ENCODE assay signal across 27 mouse cellular contexts in genomic region chr10:43631639-43632354, GRCm38 (mm10). TPM values are rescaled to one million over a fixed set of nuclear protein-coding genes. Genes with fewer than 3 reads are reported as not detected.
DNase-seq lines count a peak whose midpoint lies in the region; ATAC-seq and TF ChIP-seq lines count a peak whose summit lies in the region.
"Had no signal": no experiment of that assay in that cellular context is flagged by ENCODE, and none has a peak within 500 bp of the region (broad histone marks: within the 10 kb centered on the region; RNA-seq: fewer than 3 reads in every experiment).

No protein-coding gene starts in this region.

- intact Hi-C loops in heart, adult 2 months (cut with DNase I) = no loop called here

- H3K27me3 ChIP-seq in forebrain, embryonic 14.5 days (replicated peaks; ENCODE audit: control insufficient read depth, insufficient read depth, low read length) = no peaks in the 10 kb centered on the region
- H3K27me3 ChIP-seq in forebrain, embryonic 12.5 days = no peaks in the 10 kb centered on the region
- no peaks in the 10 kb centered on the region for H3K27me3 ChIP-seq in kidney, adult 2 months (replicated peaks; ENCODE audit: control insufficient read depth, insufficient read depth, low read length)
- no peaks in the 10 kb centered on the region for H3K27me3 ChIP-seq in liver, embryonic 14.5 days (ENCODE audit: control insufficient read depth, insufficient read depth, low read length)
- H3K27me3 ChIP-seq in heart, adult 2 months (ENCODE audit: control insufficient read depth, insufficient read depth, low read length) = no peaks in the 10 kb centered on the region
- H3K27me3 ChIP-seq: embryonic facial prominence, embryonic 15.5 days; heart, embryonic 15.5 days; hindbrain, embryonic 13.5 days; neural tube, embryonic 12.5 days had no signal

- peak; percentile 50 for DNase-seq in forebrain, embryonic 14.5 days (ENCODE audit: low spot score)
- no peak for DNase-seq in kidney, adult 2 months
- no peak for DNase-seq in kidney, adult 8-10 months
- peak; percentile 44 for DNase-seq in brain, embryonic 14.5 days (ENCODE audit: low read depth)
- no peak for DNase-seq in liver, embryonic 14.5 days (ENCODE audit: low read depth in 3 of 3, low spot score in 3 of 3)
- no peak for DNase-seq in cerebellum, postnatal 10 days
- DNase-seq in heart, adult 2 months = no peak
- DNase-seq: adrenal gland, postnatal 14 days; cerebellum, adult 18-20 months; cerebellum, postnatal 14 days; kidney, adult 11 months; kidney, postnatal 36 days; lung, postnatal 36 days; right cerebral cortex, adult 18-20 months; thymus, adult 18-20 months; thymus, postnatal 25 days had no signal

- ATAC-seq in forebrain, embryonic 14.5 days = no peak; the same call in 1 of the 2 replicates
- ATAC-seq in forebrain, embryonic 12.5 days (ENCODE audit: low FRiP score) = no peak
- ATAC-seq in liver, embryonic 14.5 days (ENCODE audit: insufficient read depth) = no peak

- no peak overlapping the region for H3K4me3 ChIP-seq in forebrain, embryonic 14.5 days (ENCODE audit: low read depth, low read length)
- H3K4me3 ChIP-seq in forebrain, embryonic 12.5 days (replicated peaks) = no peak overlapping the region
- H3K4me3 ChIP-seq in kidney, adult 2 months (ENCODE audit: insufficient read depth, low read depth, low read length) = no peak overlapping the region
- H3K4me3 ChIP-seq in liver, embryonic 14.5 days (ENCODE audit: insufficient read depth in 1 of 2, low read depth in 2 of 2, low read length in 2 of 2) = no peak overlapping the region
- no peak overlapping the region for H3K4me3 ChIP-seq in heart, adult 2 months
- H3K4me3 ChIP-seq: embryonic facial prominence, embryonic 10.5 days; embryonic facial prominence, embryonic 15.5 days; heart, embryonic 10.5 days; heart, embryonic 15.5 days; hindbrain, embryonic 13.5 days; myocyte; neural tube, embryonic 12.5 days had no signal

- no peak for TF ChIP-seq POLR2A in kidney, adult 2 months (IDR thresholded peaks at IDR 0.05; ENCODE audit: low read depth, low read length)
- TF ChIP-seq POLR2A in brain, embryonic 14.5 days (IDR thresholded peaks at IDR 0.05; ENCODE audit: borderline replicate concordance, extremely low read depth, insufficient read depth, insufficient read length, poor library complexity, severe bottlenecking) = no peak
- no peak for TF ChIP-seq POLR2A in heart, adult 2 months (IDR thresholded peaks at IDR 0.05; ENCODE audit: insufficient read depth, low read depth, low read length)

- no peaks in the 10 kb centered on the region for H3K79me2 ChIP-seq in heart, adult 2 months (replicated peaks; ENCODE audit: control insufficient read depth, insufficient read depth, low read length)

- no peak for TF ChIP-seq EP300 in liver, embryonic 14.5 days (IDR thresholded peaks at IDR 0.05; ENCODE audit: low read depth)
- TF ChIP-seq EP300 in heart, adult 2 months (IDR thresholded peaks at IDR 0.05; ENCODE audit: insufficient read depth, low read depth, low read length) = no peak

- WGBS in forebrain, embryonic 14.5 days = 55% methylated on average over 2 of the region's 2 CpGs
- 74% methylated on average over 2 of the region's 2 CpGs for WGBS in forebrain, embryonic 12.5 days
- WGBS in kidney, adult 2 months = 68% methylated on average over 2 of the region's 2 CpGs
- 73% methylated on average over 2 of the region's 2 CpGs for WGBS in liver, embryonic 14.5 days (ENCODE audit: insufficient replicate concordance)
- WGBS in heart, adult 2 months = 72% methylated on average over 2 of the region's 2 CpGs

- no peak overlapping the region for H3K4me2 ChIP-seq in forebrain, embryonic 14.5 days (ENCODE audit: low read length)
- H3K4me2 ChIP-seq in forebrain, embryonic 12.5 days = no peak overlapping the region
- peak overlapping the region; percentile 69 for H3K4me2 ChIP-seq in liver, embryonic 14.5 days (ENCODE audit: low read depth)
- H3K4me2 ChIP-seq: embryonic facial prominence, embryonic 15.5 days; heart, embryonic 15.5 days; hindbrain, embryonic 13.5 days; midbrain, embryonic 11.5 days; neural tube, embryonic 12.5 days had no signal

- no peaks in the 10 kb centered on the region for H3K9me3 ChIP-seq in forebrain, embryonic 14.5 days (replicated peaks; ENCODE audit: control insufficient read depth, low read length)
- no peaks in the 10 kb centered on the region for H3K9me3 ChIP-seq in forebrain, embryonic 12.5 days
- peaks cover 6% of the 10 kb centered on the region for H3K9me3 ChIP-seq in liver, embryonic 14.5 days (ENCODE audit: control insufficient read depth, low read length)
- H3K9me3 ChIP-seq: embryonic facial prominence, embryonic 10.5 days; embryonic facial prominence, embryonic 15.5 days; heart, embryonic 15.5 days; hindbrain, embryonic 13.5 days; neural tube, embryonic 12.5 days had no signal

- H3K4me1 ChIP-seq in forebrain, embryonic 14.5 days (ENCODE audit: control insufficient read depth, insufficient read depth, low read length) = no peaks in the 10 kb centered on the region
- no peaks in the 10 kb centered on the region for H3K4me1 ChIP-seq in forebrain, embryonic 12.5 days
- peaks cover 4% of the 10 kb centered on the region; the same call in 1 of the 2 replicates for H3K4me1 ChIP-seq in kidney, adult 2 months (ENCODE audit: control insufficient read depth, insufficient read depth, low read length)
- H3K4me1 ChIP-seq in liver, embryonic 14.5 days (replicated peaks; ENCODE audit: control insufficient read depth in 2 of 2, insufficient read depth in 2 of 2, low read length in 1 of 2) = peaks cover 48 to 51% of the 10 kb centered on the region in 2 experiments
- no peaks in the 10 kb centered on the region for H3K4me1 ChIP-seq in heart, adult 2 months (ENCODE audit: control insufficient read depth, insufficient read depth, low read length)
- H3K4me1 ChIP-seq: embryonic facial prominence, embryonic 15.5 days; heart, embryonic 10.5 days; heart, embryonic 15.5 days had no signal

- H3K36me3 ChIP-seq in forebrain, embryonic 14.5 days (ENCODE audit: control insufficient read depth, insufficient read depth, low read length) = no peaks in the 10 kb centered on the region
- no peaks in the 10 kb centered on the region for H3K36me3 ChIP-seq in forebrain, embryonic 12.5 days (replicated peaks)
- no peaks in the 10 kb centered on the region for H3K36me3 ChIP-seq in kidney, adult 2 months (ENCODE audit: control insufficient read depth, insufficient read depth, low read length)
- H3K36me3 ChIP-seq in liver, embryonic 14.5 days (replicated peaks; ENCODE audit: control insufficient read depth, insufficient read depth, low read depth) = peaks cover 4% of the 10 kb centered on the region; the same call in 1 of the 2 replicates
- H3K36me3 ChIP-seq in heart, adult 2 months (ENCODE audit: control insufficient read depth, insufficient read depth, low read length) = no peaks in the 10 kb centered on the region
- H3K36me3 ChIP-seq: embryonic facial prominence, embryonic 10.5 days; embryonic facial prominence, embryonic 15.5 days; G1E; heart, embryonic 10.5 days; heart, embryonic 15.5 days; hindbrain, embryonic 13.5 days; neural tube, embryonic 12.5 days had no signal

- no peak overlapping the region; the same call in 1 of the 2 replicates for H3K27ac ChIP-seq in forebrain, embryonic 14.5 days (ENCODE audit: low read depth, low read length)
- H3K27ac ChIP-seq in forebrain, embryonic 12.5 days = no peak overlapping the region
- H3K27ac ChIP-seq in kidney, adult 2 months (ENCODE audit: insufficient read depth, low read depth, low read length) = no peak overlapping the region
- H3K27ac ChIP-seq in liver, embryonic 14.5 days = peak overlapping the region; percentile 96
- no peak overlapping the region for H3K27ac ChIP-seq in heart, adult 2 months
- H3K27ac ChIP-seq: embryonic facial prominence, embryonic 10.5 days; embryonic facial prominence, embryonic 15.5 days; heart, embryonic 10.5 days; heart, embryonic 15.5 days; hindbrain, embryonic 13.5 days; neural tube, embryonic 12.5 days; stomach, postnatal 0 days had no signal

- TF ChIP-seq CTCF in kidney, adult 2 months (conservative IDR thresholded peaks at IDR 0.05; ENCODE audit: insufficient read depth, insufficient read length, low read depth, low read length) = 0 out of 2 replicates have a peak, but pooled peaks have one; percentile 4
- no peak for TF ChIP-seq CTCF in brain, embryonic 14.5 days (IDR thresholded peaks at IDR 0.05; ENCODE audit: borderline replicate concordance, extremely low read depth, insufficient read depth, insufficient read length)
- peak; percentile 13; the same call in 1 of the 2 replicates for TF ChIP-seq CTCF in liver, embryonic 14.5 days (IDR thresholded peaks at IDR 0.05; ENCODE audit: low read depth)
- TF ChIP-seq CTCF in heart, adult 2 months (IDR thresholded peaks at IDR 0.05) = no peak

- no peak overlapping the region for H3K9ac ChIP-seq in forebrain, embryonic 14.5 days (ENCODE audit: low read length)
- no peak overlapping the region for H3K9ac ChIP-seq in forebrain, embryonic 12.5 days
- H3K9ac ChIP-seq in liver, embryonic 14.5 days (replicated peaks) = peak overlapping the region; percentile 54
- no peak overlapping the region for H3K9ac ChIP-seq in heart, adult 2 months (ENCODE audit: low read depth, low read length)
- H3K9ac ChIP-seq: embryonic facial prominence, embryonic 15.5 days; heart, embryonic 15.5 days; hindbrain, embryonic 13.5 days; neural tube, embryonic 12.5 days had no signal

RNA-seq across cellular contexts. Expression of gene Cd24a, which starts 53.7 kb away (rescaled TPM):
- polyA plus RNA-seq in forebrain, embryonic 14.5 days (2014; fragmentation: Nextera tagmentation; extraction: Ambion mirVana) = 1,214 and 1,274 TPM in 2 replicates
- polyA plus RNA-seq in forebrain, embryonic 12.5 days (2016; fragmentation: Nextera tagmentation; extraction: Ambion mirVana) = 501 and 537 TPM in 2 replicates
- polyA plus RNA-seq in kidney, adult 2 months (2012; rRNA removed) = 184 and 186 TPM in 2 replicates
- polyA plus RNA-seq in brain, embryonic 14.5 days (2012; rRNA removed) = 1,206 and 1,229 TPM in 2 replicates
- 977 and 1,014 TPM in 2 replicates for polyA plus RNA-seq in liver, embryonic 14.5 days (2012; rRNA removed)
- 1,175 and 1,210 TPM in 2 replicates for polyA plus RNA-seq in liver, embryonic 14.5 days (2014; fragmentation: Nextera tagmentation; extraction: Ambion mirVana)
- 10 to 100 TPM in 1 of 2 experiments, 1 to 10 TPM in 1; 5.0 to 19.7 TPM for total RNA-seq in heart, adult 2 months (2021)
- polyA plus RNA-seq in heart, adult 2 months (2012; rRNA removed) = 10.8 and 36.4 TPM in 2 replicates

Comparison
In these comparisons a context has a peak if more than half of its experiments do, and no peak if none do; other contexts are left out.
1. DNase-seq: peak in forebrain, embryonic 14.5 days (single experiment) and brain, embryonic 14.5 days (single experiment); none in kidney, adult 2 months (single experiment), kidney, adult 8-10 months (0 of 2), liver, embryonic 14.5 days (0 of 3), cerebellum, postnatal 10 days (0 of 2) and heart, adult 2 months (0 of 2).
2. CTCF ChIP-seq: peak in kidney, adult 2 months (single experiment) and liver, embryonic 14.5 days (single experiment); none in brain, embryonic 14.5 days (single experiment) and heart, adult 2 months (single experiment).